Mouse (Mus musculus) heart, postnatal 0 days (tissue): ENCODE data around the gene Myh3. TPM values are rescaled to one million over a fixed set of nuclear protein-coding genes. Genes with fewer than 3 reads are reported as not detected.

ENCODE experiments used
- ATAC-seq: fragments of 200-750 bp; cut with Nextera tagmentation; 2 replicates; pipeline ENCODE4 v1.8.0; 2017; ENCODE audit warnings: low read depth, moderate number of reproducible peaks, moderate library complexity; ENCODE audit not compliant: insufficient read depth
- DNase-seq: peaks from one replicate; pipeline ENCODE4 v3.0.0-alpha.2; 2016; ENCODE audit warnings: low spot score
- H3K27ac ChIP-seq: fragments of 300-500 bp; sonication (generic); 2 replicates; pipeline ENCODE4 v1.5.1; 2014; ENCODE audit warnings: low read depth, mild to moderate bottlenecking
- H3K27me3 ChIP-seq: fragments of 300-500 bp; sonication (generic); 2 replicates; pipeline ENCODE4 v1.6.1; 2014; ENCODE audit warnings: low read length, mixed read lengths; ENCODE audit not compliant: control insufficient read depth, insufficient read depth
- H3K36me3 ChIP-seq: fragments of 300-500 bp; sonication (generic); replicated peaks from 2 replicates; pipeline ENCODE4 v1.6.1; 2014; ENCODE audit warnings: low read length, mixed read lengths; ENCODE audit not compliant: control insufficient read depth, insufficient read depth
- H3K4me1 ChIP-seq: fragments of 300-500 bp; sonication (generic); 2 replicates; pipeline ENCODE4 v1.6.1; 2014; ENCODE audit warnings: antibody characterized with exemption; ENCODE audit not compliant: control insufficient read depth, insufficient read depth
- H3K4me2 ChIP-seq: fragments of 300-500 bp; sonication (generic); 2 replicates; pipeline ENCODE4 v1.6.1; 2014; ENCODE audit warnings: low read depth, mild to moderate bottlenecking, low read length, moderate library complexity
- H3K4me3 ChIP-seq: fragments of 300-500 bp; sonication (generic); 2 replicates; pipeline ENCODE4 v1.5.1; 2014; ENCODE audit warnings: low read depth, low read length
- H3K9ac ChIP-seq: fragments of 300-500 bp; sonication (generic); replicated peaks from 2 replicates; pipeline ENCODE4 v1.6.1; 2014; ENCODE audit warnings: low read depth, low read length, mixed read lengths
- H3K9me3 ChIP-seq: fragments of 300-500 bp; sonication (generic); replicated peaks from 2 replicates; pipeline ENCODE4 v1.6.1; 2016; ENCODE audit warnings: low read length; ENCODE audit not compliant: control insufficient read depth
- CTCF ChIP-seq: IDR thresholded peaks from 2 replicates; pipeline ENCODE4 v1.5.1; 2016; ENCODE audit warnings: antibody characterized with exemption, control low read depth, low read depth
- EP300 ChIP-seq: IDR thresholded peaks from 2 replicates; pipeline ENCODE4 v1.6.1; 2016; ENCODE audit warnings: antibody characterized with exemption, low read depth
- WGBS: fragments of 180-500 bp; shearing (Covaris S2); extraction: QIAGEN DNeasy Blood & Tissue Kit; methylation state at CpG from one replicate; pipeline ENCODE4 v1.1.7; 2014; 5-methylcytosine and 5-hydroxymethylcytosine counted together
- microRNA-seq: library from miRNA; unstranded; fragments of <30 nt; microRNA quantifications from one replicate; pipeline ENCODE4, GENCODE M21; 2016
- polyA plus RNA-seq: library from polyadenylated mRNA; unstranded; fragments of >200 nt; fragmentation: Nextera tagmentation; extraction: Ambion mirVana; gene quantifications from 2 replicates; pipeline ENCODE4 v1.2.1, GENCODE M21; 2015
- total RNA-seq: library from RNA; depleted of rRNA; stranded (reverse); fragments of >200 nt; gene quantifications from 2 replicates; pipeline ENCODE4 v1.2.3, GENCODE M21; 2014; ENCODE audit warnings: low replicate concordance; rRNA removed

Myh3 gene
- total and polyA plus RNA-seq, 2 experiments from 2014 or later = 0.01 TPM; not detected in 1

GRCm38 (mm10) chr11:67151159-67151558, 73.1 kb downstream of the Myh3 start:
- Histone ChIP-seq H3K4me3 (no peak overlapping the region), H3K27ac (no peak overlapping the region), H3K27me3 (no peaks in the 10 kb centered on the region), H3K4me1 (no peaks in the 10 kb centered on the region), H3K4me2 (no peak overlapping the region), H3K36me3 (no peaks in the 10 kb centered on the region), H3K9ac (no peak overlapping the region), H3K9me3 (no peaks in the 10 kb centered on the region)
- ATAC-seq = no peak
- TF ChIP-seq EP300 = no peak
- no peak for TF ChIP-seq CTCF
- WGBS = 80% methylated on average over 3 of the region's 3 CpGs
- no peak for DNase-seq

Small RNA genes within 50 kb of the gene (microRNA-seq; reads per million reads assigned to microRNA genes)
- gene Mir6923 = not detected

Other genes with a start within 250 kb of the Myh3 start
- 18.7 and 24.5 TPM in 2 replicates for gene Pirt, start 166.3 kb upstream of the Myh3 start, total RNA-seq
- gene Pirt, start 166.3 kb upstream of the Myh3 start, polyA plus RNA-seq = 10.5 and 15.0 TPM in 2 replicates
- gene Tmem238l, start 121.7 kb upstream of the Myh3 start, total RNA-seq = 0.85 TPM in 1 of 2 replicates, not detected in the other
- 0.21 and 0.36 TPM in 2 replicates for gene Tmem238l, start 121.7 kb upstream of the Myh3 start, polyA plus RNA-seq
- gene Tmem220, start 53.1 kb upstream of the Myh3 start, total RNA-seq = not detected in 2 replicates
- 1.7 and 2.3 TPM in 2 replicates for gene Tmem220, start 53.1 kb upstream of the Myh3 start, polyA plus RNA-seq
- gene Adprm, start 25.7 kb upstream of the Myh3 start, total RNA-seq = 4.2 and 11.6 TPM in 2 replicates
- gene Adprm, start 25.7 kb upstream of the Myh3 start, polyA plus RNA-seq = 15.9 and 19.2 TPM in 2 replicates
- gene Sco1, start 25.6 kb upstream of the Myh3 start, total RNA-seq = 8.2 and 13.1 TPM in 2 replicates
- gene Sco1, start 25.6 kb upstream of the Myh3 start, polyA plus RNA-seq = 15.4 and 15.8 TPM in 2 replicates
- gene Myh2, start 92.7 kb downstream of the Myh3 start, total RNA-seq = 0.08 TPM in 2 replicates
- gene Myh2, start 92.7 kb downstream of the Myh3 start, polyA plus RNA-seq = not detected in 2 replicates
- 0.15 and 2.5 TPM in 2 replicates for gene Myh1, start 121.8 kb downstream of the Myh3 start, total RNA-seq
- 0.04 TPM in 1 of 2 replicates, not detected in the other for gene Myh1, start 121.8 kb downstream of the Myh3 start, polyA plus RNA-seq
- gene Myh4, start 159.7 kb downstream of the Myh3 start, total RNA-seq = not detected in 2 replicates
- not detected in 2 replicates for gene Myh4, start 159.7 kb downstream of the Myh3 start, polyA plus RNA-seq
- 5.1 and 8.7 TPM in 2 replicates for gene Myh8, start 198.8 kb downstream of the Myh3 start, total RNA-seq
- gene Myh8, start 198.8 kb downstream of the Myh3 start, polyA plus RNA-seq = 1.2 and 1.3 TPM in 2 replicates
- not detected in 2 replicates for gene Myh13, start 243.4 kb downstream of the Myh3 start, total RNA-seq
- gene Myh13, start 243.4 kb downstream of the Myh3 start, polyA plus RNA-seq = 0.15 and 0.27 TPM in 2 replicates